In the genomic region with DNA sequence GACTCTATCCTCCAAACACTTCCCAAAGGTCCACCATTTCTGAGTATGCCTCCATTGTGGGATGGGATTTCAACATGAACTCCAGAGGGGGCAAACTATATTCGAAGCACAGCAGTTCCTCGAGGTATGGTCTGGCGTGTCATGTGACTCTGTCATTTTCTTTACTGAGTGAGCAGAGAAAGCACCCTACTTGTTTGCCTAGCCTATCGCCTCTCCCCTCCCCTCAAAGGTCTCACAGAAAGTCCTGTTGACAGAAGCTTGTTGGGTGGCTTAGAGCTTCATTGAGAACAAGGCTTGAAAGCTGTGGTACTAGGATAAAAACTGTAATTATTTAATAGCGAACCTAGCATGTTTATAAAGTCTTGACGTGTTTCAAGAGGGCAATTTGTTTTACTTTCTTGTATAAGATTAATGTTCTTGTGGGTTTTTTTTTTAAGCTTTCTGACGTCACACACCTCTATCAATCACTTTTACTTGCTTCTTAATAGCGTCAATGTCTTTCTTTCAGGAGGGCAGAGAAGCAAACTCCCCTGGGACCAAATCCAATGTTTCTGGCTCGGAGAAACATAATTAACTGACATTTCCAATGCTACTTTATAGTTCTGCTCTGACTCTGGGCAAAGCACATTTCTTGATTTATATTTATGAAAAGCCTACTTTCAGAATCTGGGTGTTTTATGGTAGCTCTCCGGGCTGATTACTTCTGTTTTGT, we compare ENCODE assay signal across 16 mouse cellular contexts. TPM values are rescaled to one million over a fixed set of nuclear protein-coding genes. Genes with fewer than 3 reads are reported as not detected.
"Had no signal": no experiment of that assay in that cellular context is flagged by ENCODE, and none has a peak within 500 bp of the region (broad histone marks: within the 10 kb centered on the region; RNA-seq: fewer than 3 reads in every experiment).

No protein-coding gene starts in this region.

- H3K36me3 ChIP-seq: limb, embryonic 10.5 days; liver, embryonic 15.5 days; midbrain, embryonic 12.5 days; neural tube, embryonic 15.5 days had no signal

- H3K9ac ChIP-seq: liver, embryonic 15.5 days; midbrain, embryonic 12.5 days; neural tube, embryonic 15.5 days had no signal

- ATAC-seq: hindbrain, embryonic 16.5 days; inflammation-experienced regulatory T-cells, adult 6 months; midbrain, embryonic 16.5 days had no signal

- H3K4me2 ChIP-seq: liver, embryonic 11.5 days; liver, embryonic 15.5 days; midbrain, embryonic 12.5 days; neural tube, embryonic 15.5 days had no signal

- H3K27ac ChIP-seq: left cerebral cortex, adult 2 months; limb, embryonic 10.5 days; liver, embryonic 15.5 days; macrophage; midbrain, embryonic 12.5 days; neural tube, embryonic 15.5 days had no signal

- H3K27me3 ChIP-seq: liver, embryonic 15.5 days; megakaryocyte, embryonic 14.5 days; midbrain, embryonic 12.5 days; neural tube, embryonic 15.5 days had no signal

- H3K4me3 ChIP-seq: left cerebral cortex, adult 2 months; limb, embryonic 10.5 days; liver, embryonic 15.5 days; megakaryocyte, embryonic 14.5 days; midbrain, embryonic 12.5 days; neural tube, embryonic 15.5 days had no signal

- H3K4me1 ChIP-seq: limb, embryonic 10.5 days; liver, embryonic 15.5 days; megakaryocyte, embryonic 14.5 days; midbrain, embryonic 12.5 days had no signal

- H3K9me3 ChIP-seq: limb, embryonic 10.5 days; liver, embryonic 15.5 days; neural tube, embryonic 15.5 days had no signal

- DNase-seq: kidney, adult 8-10 months; kidney, postnatal 10 days; right cerebral cortex, adult 18-20 months; right cerebral cortex, postnatal 25 days; thymus, postnatal 36 days had no signal

RNA-seq across cellular contexts. Expression of a gene that starts 32.5 kb away (rescaled TPM):
- polyA plus RNA-seq: macrophage had no signal
